Mouse (Mus musculus) limb, embryonic 10.5 days (tissue): ENCODE results near the gene Olfr1118. TPM values are rescaled to one million over a fixed set of nuclear protein-coding genes. Genes with fewer than 3 reads are reported as not detected.
"Not testable (repeated sequence)": the region's sequence is repeated elsewhere in the genome, so short reads cannot be mapped to it uniquely, and the experiment has no call there.

Experiments used
- DNase-seq: peaks from one replicate; pipeline ENCODE4 v3.0.0-alpha.2; 2017; ENCODE audit warnings: low spot score
- H3K27ac ChIP-seq: fragments of 300-500 bp; sonication (generic); 2 replicates; pipeline ENCODE4 v1.5.1; 2016; ENCODE audit warnings: mild to moderate bottlenecking
- H3K27me3 ChIP-seq: fragments of 300-500 bp; sonication (generic); 2 replicates; pipeline ENCODE4 v1.6.1; 2016; ENCODE audit warnings: low read depth, mild to moderate bottlenecking; ENCODE audit not compliant: poor library complexity, severe bottlenecking
- H3K36me3 ChIP-seq: fragments of 300-500 bp; sonication (generic); 2 replicates; pipeline ENCODE4 v1.6.1; 2016; ENCODE audit warnings: mild to moderate bottlenecking, moderate library complexity
- H3K4me1 ChIP-seq: fragments of 300-500 bp; sonication (generic); 2 replicates; pipeline ENCODE4 v1.6.1; 2016
- H3K4me3 ChIP-seq: fragments of 300-500 bp; sonication (generic); 2 replicates; pipeline ENCODE4 v1.5.1; 2016; ENCODE audit warnings: mild to moderate bottlenecking, moderate library complexity
- H3K9me3 ChIP-seq: fragments of 300-500 bp; sonication (generic); replicated peaks from 2 replicates; pipeline ENCODE4 v1.6.1; 2016; ENCODE audit warnings: mild to moderate bottlenecking
- WGBS: fragments of 180-500 bp; shearing (Covaris S2); methylation state at CpG from one replicate; pipeline ENCODE4 v1.1.7; 2016; 5-methylcytosine and 5-hydroxymethylcytosine counted together
- polyA plus RNA-seq: library from polyadenylated mRNA; unstranded; fragments of >200 nt; fragmentation: Nextera tagmentation; extraction: Ambion mirVana; gene quantifications from 2 replicates; pipeline ENCODE4 v1.2.1, GENCODE M21; 2016

Olfr1118 gene
- polyA plus RNA-seq, result not detected in 2 replicates

DNA sequence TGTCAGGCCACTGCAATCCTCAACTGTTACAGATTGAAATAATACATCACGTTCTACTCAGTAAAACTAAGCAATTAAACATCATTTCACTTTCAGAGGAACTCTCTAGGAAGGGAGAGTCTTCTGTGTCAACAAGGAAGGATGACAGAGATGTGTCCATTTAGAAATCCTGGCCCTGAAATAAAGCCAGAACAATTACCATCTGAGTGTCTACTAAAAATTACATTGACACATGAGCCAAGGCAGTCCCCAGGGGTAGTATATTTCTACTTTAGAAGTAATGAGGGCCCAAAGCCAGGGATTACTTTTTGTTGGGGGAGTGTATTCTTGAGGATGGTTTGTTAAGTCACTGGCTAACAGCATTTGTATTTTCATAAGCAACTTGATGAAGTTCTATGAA is at the start of gene Olfr1118:
TSS of gene Olfr1118 (plus strand) at position 301 of the 400 bp plus-strand sequence.
- no peaks in the 10 kb centered on the region for H3K36me3 ChIP-seq
- no peak for DNase-seq
- H3K4me1 ChIP-seq, result no peaks in the 10 kb centered on the region
- H3K27ac ChIP-seq, result no peak within 1 kb of the TSS
- no peaks in the 10 kb centered on the region for H3K27me3 ChIP-seq
- WGBS, result 81% methylated on average over 1 of the region's 1 CpGs
- no peaks in the 10 kb centered on the region for H3K9me3 ChIP-seq
- no peak within 1 kb of the TSS for H3K4me3 ChIP-seq

DNA sequence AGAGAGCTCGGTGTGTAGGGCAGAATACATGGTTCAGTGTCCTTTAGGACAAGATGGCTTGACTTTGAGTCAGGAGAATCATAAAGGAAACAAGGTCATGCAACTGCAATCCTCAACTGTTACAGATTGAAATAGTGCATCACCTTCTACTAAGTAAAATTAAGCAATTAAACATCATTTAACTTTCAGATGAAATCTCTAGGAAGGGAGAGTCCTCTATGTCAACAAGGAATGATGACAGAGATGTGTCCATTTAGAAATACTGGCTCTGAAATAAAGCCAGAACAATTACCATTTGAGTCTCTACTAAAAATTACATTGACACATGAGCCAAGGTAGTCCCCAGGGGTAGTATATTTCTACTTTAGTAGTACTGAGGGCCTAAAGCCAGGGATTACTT is 40.1 kb upstream of the Olfr1118 start, which contains the start of gene Olfr1116:
TSS of gene Olfr1116 (plus strand) at position 301 of the 400 bp plus-strand sequence.
- H3K27me3 ChIP-seq, result no peaks in the 10 kb centered on the region
- H3K4me3 ChIP-seq, result no peak within 1 kb of the TSS
- H3K27ac ChIP-seq, result no peak within 1 kb of the TSS
- WGBS, result 80% methylated on average over 1 of the region's 1 CpGs
- no peaks in the 10 kb centered on the region for H3K36me3 ChIP-seq
- no peak for DNase-seq
- no peaks in the 10 kb centered on the region for H3K4me1 ChIP-seq
- no peaks in the 10 kb centered on the region for H3K9me3 ChIP-seq

DNA sequence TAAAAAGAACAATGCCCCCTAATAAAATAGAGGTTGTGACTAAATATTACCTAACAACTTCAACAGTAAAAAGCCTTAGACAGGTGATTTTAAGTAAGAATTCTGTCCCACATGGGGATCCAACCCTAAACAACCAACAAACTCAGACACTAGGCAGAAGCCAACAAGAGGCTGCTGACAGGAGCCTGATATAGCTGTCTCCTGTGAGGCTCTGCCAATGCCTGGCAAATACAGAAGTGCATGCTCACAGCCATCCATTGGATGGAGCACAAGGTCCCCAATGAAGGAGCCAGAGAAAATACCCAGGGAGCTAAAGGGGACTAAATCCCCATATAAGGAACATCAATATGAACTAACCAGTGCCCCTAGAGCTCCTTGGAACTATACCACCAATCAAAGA is 13.4 kb upstream of the Olfr1118 start:
- not testable (repeated sequence) for H3K36me3 ChIP-seq, H3K4me3 ChIP-seq, H3K27ac ChIP-seq, H3K4me1 ChIP-seq, H3K27me3 ChIP-seq, H3K9me3 ChIP-seq, DNase-seq

DNA sequence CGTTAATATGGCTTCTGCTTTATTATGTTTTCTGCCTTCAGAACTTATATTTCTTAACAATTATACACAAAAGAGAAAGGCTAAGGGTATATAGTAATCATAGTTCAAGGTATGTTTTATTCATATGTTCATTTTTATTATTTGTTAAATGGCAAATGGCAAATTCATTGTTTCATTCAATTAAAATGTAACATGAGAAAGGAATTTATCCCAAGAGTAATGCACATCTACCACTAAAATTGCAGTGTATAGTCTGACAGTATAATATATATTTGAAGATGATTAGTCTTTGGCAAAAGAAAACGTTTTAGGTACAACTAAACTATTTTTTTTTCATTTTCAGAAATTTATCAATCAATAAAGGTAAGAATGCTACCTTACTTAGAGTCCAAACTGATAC is 47.1 kb downstream of the Olfr1118 start, which contains the start of gene Olfr1120:
TSS of gene Olfr1120 (plus strand) at position 301 of the 400 bp plus-strand sequence.
- 77% methylated on average over 2 of the region's 2 CpGs for WGBS
- Histone ChIP-seq H3K4me1 (no peaks in the 10 kb centered on the region), H3K36me3 (no peaks in the 10 kb centered on the region), H3K27me3 (no peaks in the 10 kb centered on the region), H3K27ac (no peak within 1 kb of the TSS), H3K4me3 (no peak within 1 kb of the TSS), H3K9me3 (no peaks in the 10 kb centered on the region)
- DNase-seq, result no peak

DNA sequence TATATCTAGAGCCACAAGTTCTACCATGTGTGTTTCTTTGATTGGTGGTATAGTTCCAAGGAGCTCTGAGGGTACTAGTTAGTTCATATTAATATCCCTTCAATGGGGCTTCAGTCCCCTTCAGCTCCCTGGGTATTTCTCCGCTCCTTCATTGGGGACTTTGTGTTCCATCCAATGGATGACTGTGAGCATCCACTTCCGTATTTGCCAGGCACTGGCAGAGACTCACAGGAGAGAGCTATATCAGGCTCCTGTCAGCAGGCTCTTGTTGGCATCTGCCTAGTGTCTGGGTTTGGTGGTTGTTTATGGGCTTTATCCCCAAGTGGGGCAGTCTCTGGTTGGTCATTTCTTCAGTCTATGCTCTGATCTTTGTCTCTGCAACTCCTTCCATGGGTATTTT is 52.7 kb downstream of the Olfr1118 start:
- not testable (repeated sequence) for H3K4me1 ChIP-seq, H3K27me3 ChIP-seq, H3K36me3 ChIP-seq, H3K27ac ChIP-seq, DNase-seq, H3K4me3 ChIP-seq, H3K9me3 ChIP-seq
- WGBS, result 92% methylated on average over 2 of the region's 2 CpGs

Other genes with a start within 250 kb of the Olfr1118 start
- gene Olfr1107, start 231.8 kb upstream of the Olfr1118 start, polyA plus RNA-seq, result not detected in 2 replicates
- gene Olfr1109, start 211.6 kb upstream of the Olfr1118 start, polyA plus RNA-seq, result not detected in 2 replicates
- gene Olfr259, start 193.0 kb upstream of the Olfr1118 start, polyA plus RNA-seq, result not detected in 2 replicates
- gene Olfr1110, start 167.3 kb upstream of the Olfr1118 start, polyA plus RNA-seq, result not detected in 2 replicates
- gene Olfr1111, start 155.0 kb upstream of the Olfr1118 start, polyA plus RNA-seq, result not detected in 2 replicates
- gene Olfr1112, start 119.8 kb upstream of the Olfr1118 start, polyA plus RNA-seq, result not detected in 2 replicates
- gene Olfr1113, start 98.6 kb upstream of the Olfr1118 start, polyA plus RNA-seq, result not detected in 2 replicates
- not detected in 2 replicates for gene Olfr1115, start 59.6 kb upstream of the Olfr1118 start, polyA plus RNA-seq
- gene Olfr1116, start 40.0 kb upstream of the Olfr1118 start, polyA plus RNA-seq, result not detected in 2 replicates
- gene Olfr1120, start 47.2 kb downstream of the Olfr1118 start, polyA plus RNA-seq, result not detected in 2 replicates
- gene Olfr1121, start 62.3 kb downstream of the Olfr1118 start, polyA plus RNA-seq, result not detected in 2 replicates
- gene Olfr1122, start 78.3 kb downstream of the Olfr1118 start, polyA plus RNA-seq, result not detected in 2 replicates
- gene Olfr1123, start 109.1 kb downstream of the Olfr1118 start, polyA plus RNA-seq, result not detected in 2 replicates
- gene Olfr1124, start 122.7 kb downstream of the Olfr1118 start, polyA plus RNA-seq, result 0.06 and 0.11 TPM in 2 replicates
- gene Olfr1126, start 146.4 kb downstream of the Olfr1118 start, polyA plus RNA-seq, result not detected in 2 replicates
- gene Pramel7, start 189.5 kb downstream of the Olfr1118 start, polyA plus RNA-seq, result not detected in 2 replicates
- gene Pramel6, start 199.0 kb downstream of the Olfr1118 start, polyA plus RNA-seq, result not detected in 2 replicates
- gene Olfr153, start 224.2 kb downstream of the Olfr1118 start, polyA plus RNA-seq, result not detected in 2 replicates
- not detected in 2 replicates for gene Olfr1128, start 238.0 kb downstream of the Olfr1118 start, polyA plus RNA-seq